Mouse (Mus musculus) testis, adult 2 months (tissue): Measurements from ENCODE around the gene Tmem246. TPM values are rescaled to one million over a fixed set of nuclear protein-coding genes. Genes with fewer than 3 reads are reported as not detected.

Source experiments
- H3K27ac ChIP-seq: fragments of 200-500 bp; 2 replicates; pipeline ENCODE4 v1.5.1; 2012; ENCODE audit warnings: low read depth, low read length; ENCODE audit not compliant: control insufficient read depth, insufficient read depth
- H3K27me3 ChIP-seq: fragments of 200-500 bp; 2 replicates; pipeline ENCODE4 v1.6.1; 2012; ENCODE audit warnings: mild to moderate bottlenecking, low read length, moderate library complexity; ENCODE audit not compliant: control insufficient read depth, insufficient read depth
- H3K36me3 ChIP-seq: fragments of 200-500 bp; 2 replicates; pipeline ENCODE4 v1.6.1; 2012; ENCODE audit warnings: mild to moderate bottlenecking, low read length; ENCODE audit not compliant: control insufficient read depth, insufficient read depth
- H3K4me1 ChIP-seq: fragments of 200-500 bp; 2 replicates; pipeline ENCODE4 v1.6.1; 2012; ENCODE audit warnings: low read length; ENCODE audit not compliant: control insufficient read depth, insufficient read depth
- H3K4me3 ChIP-seq: fragments of 200-500 bp; 2 replicates; pipeline ENCODE4 v1.5.1; 2012; ENCODE audit warnings: low read depth, mild to moderate bottlenecking, low read length, moderate library complexity, mixed read lengths; ENCODE audit not compliant: control insufficient read depth
- CTCF ChIP-seq: fragments of 200-500 bp; IDR thresholded peaks from 2 replicates; pipeline ENCODE4 v1.5.1; 2012; ENCODE audit warnings: low read depth, mild to moderate bottlenecking, inconsistent platforms, low read length, moderate library complexity; ENCODE audit not compliant: control insufficient read depth, insufficient read depth, insufficient replicate concordance
- POLR2A ChIP-seq: fragments of 200-500 bp; IDR thresholded peaks from 2 replicates; pipeline ENCODE4 v1.6.1; 2012; ENCODE audit warnings: low read depth, mild to moderate bottlenecking, inconsistent platforms, low read length, moderate library complexity; ENCODE audit not compliant: control insufficient read depth
- polyA plus RNA-seq: library from polyadenylated mRNA; depleted of rRNA; stranded (reverse); fragments of >200 nt; gene quantifications from 2 replicates; pipeline ENCODE4 v1.2.3, GENCODE M21; 2012

The Tmem246 gene
- polyA plus RNA-seq, 1 experiment: 104 TPM

- H3K27ac ChIP-seq: no peak within 1 kb of the TSS
- no peaks in the 10 kb centered on the region for H3K27me3 ChIP-seq
- H3K4me1 ChIP-seq: no peaks in the 10 kb centered on the region
- no peaks in the 10 kb centered on the region for H3K36me3 ChIP-seq
- TF ChIP-seq POLR2A (no peak), CTCF (no peak)
- H3K4me3 ChIP-seq: no peak within 1 kb of the TSS
Measured at GRCm38 (mm10) chr4:49549383-49549782, 48.3 kb downstream of the Tmem246 start, which contains the start of gene Aldob. TSS of gene Aldob (minus strand) at chr4:49549546.

GRCm38 (mm10) chr4:49547544-49548219 lies 50.0 kb downstream of the Tmem246 start:
- Histone ChIP-seq H3K4me3 (no peak overlapping the region), H3K36me3 (no peaks in the 10 kb centered on the region), H3K4me1 (no peaks in the 10 kb centered on the region), H3K27me3 (no peaks in the 10 kb centered on the region), H3K27ac (no peak overlapping the region)
- TF ChIP-seq CTCF (no peak), POLR2A (no peak)

- Histone ChIP-seq H3K27ac (no peak overlapping the region), H3K36me3 (no peaks in the 10 kb centered on the region), H3K27me3 (no peaks in the 10 kb centered on the region), H3K4me1 (no peaks in the 10 kb centered on the region), H3K4me3 (no peak overlapping the region)
- TF ChIP-seq CTCF: no peak
- TF ChIP-seq POLR2A: no peak
Measured at GRCm38 (mm10) chr4:49546873-49547543, 50.7 kb downstream of the Tmem246 start.

- no peak for TF ChIP-seq CTCF
- no peak for TF ChIP-seq POLR2A
- no peak overlapping the region for H3K4me3 ChIP-seq
- no peak overlapping the region for H3K27ac ChIP-seq
Measured at GRCm38 (mm10) chr4:49546026-49546425, 51.6 kb downstream of the Tmem246 start.

GRCm38 (mm10) chr4:49540966-49541365 lies 56.7 kb downstream of the Tmem246 start:
- Histone ChIP-seq H3K27ac (no peak overlapping the region), H3K27me3 (no peaks in the 10 kb centered on the region), H3K36me3 (no peaks in the 10 kb centered on the region), H3K4me1 (no peaks in the 10 kb centered on the region), H3K4me3 (no peak overlapping the region)
- no peak for TF ChIP-seq CTCF
- no peak for TF ChIP-seq POLR2A

More at GRCm38 (mm10) chr4:49546026-49546425, 51.6 kb downstream of the Tmem246 start:
- no peaks in the 10 kb centered on the region for H3K27me3 ChIP-seq
- no peaks in the 10 kb centered on the region for H3K36me3 ChIP-seq
- H3K4me1 ChIP-seq: no peaks in the 10 kb centered on the region

- Histone ChIP-seq H3K36me3 (no peaks in the 10 kb centered on the region), H3K4me3 (no peak overlapping the region), H3K27me3 (no peaks in the 10 kb centered on the region), H3K27ac (no peak overlapping the region), H3K4me1 (no peaks in the 10 kb centered on the region)
- no peak for TF ChIP-seq CTCF
- TF ChIP-seq POLR2A: no peak
Measured at GRCm38 (mm10) chr4:49539665-49540064, 58.0 kb downstream of the Tmem246 start.

- Histone ChIP-seq H3K27ac (no peak overlapping the region), H3K27me3 (no peaks in the 10 kb centered on the region), H3K36me3 (no peaks in the 10 kb centered on the region), H3K4me1 (no peaks in the 10 kb centered on the region; the same call in 1 of the 2 replicates), H3K4me3 (no peak overlapping the region)
- TF ChIP-seq CTCF (no peak), POLR2A (no peak)
Measured at GRCm38 (mm10) chr4:49536671-49537070, 61.0 kb downstream of the Tmem246 start.
